In the genomic region with DNA sequence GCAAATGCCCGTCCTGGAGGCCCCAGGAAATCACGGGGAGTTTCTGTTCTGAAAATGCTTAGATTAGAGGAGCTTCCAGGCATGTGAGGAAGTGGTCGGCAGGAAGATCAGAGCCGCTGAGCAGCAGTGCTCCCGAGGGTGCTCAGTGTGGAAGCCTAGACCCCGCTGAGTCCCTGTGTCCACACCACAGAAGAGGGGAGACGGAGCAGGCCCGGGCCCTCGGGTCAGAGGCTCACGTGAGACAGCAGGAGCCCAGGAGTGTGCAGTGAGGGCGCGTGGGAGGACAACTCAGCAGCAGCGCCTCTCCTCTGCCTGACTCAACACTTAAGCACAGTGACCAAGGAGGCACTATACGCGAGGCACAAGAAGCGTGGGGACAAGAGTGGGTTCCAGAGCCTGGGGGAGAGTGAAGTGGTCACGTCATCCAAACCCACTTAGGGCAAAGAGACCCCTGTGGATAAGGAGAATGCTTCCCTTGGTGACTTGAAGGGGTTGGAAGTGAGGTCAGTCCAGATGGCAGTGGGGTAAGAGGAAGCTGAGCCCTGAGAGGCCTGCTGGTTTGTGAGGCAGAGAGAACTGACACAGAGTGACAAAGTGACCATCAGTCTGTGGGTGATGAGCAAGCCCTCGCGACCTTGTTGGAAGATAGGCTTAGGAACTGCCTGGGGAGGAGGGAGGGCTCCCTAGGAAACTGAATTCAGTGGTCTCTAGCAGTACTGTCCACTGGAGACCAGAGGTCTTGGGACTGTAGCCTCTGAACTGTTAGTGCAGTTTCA, we compare ENCODE assay signal across 14 mouse cellular contexts.
A peak's percentile ranks its signal among the peaks of the same experiment; 100 is the strongest.
DNase-seq lines count a peak whose midpoint lies in the region; ATAC-seq and TF ChIP-seq lines count a peak whose summit lies in the region.
"Had no signal": no experiment of that assay in that cellular context is flagged by ENCODE, and none has a peak within 500 bp of the region (broad histone marks: within the 10 kb centered on the region; RNA-seq: fewer than 3 reads in every experiment).

No protein-coding gene starts in this region.

- no peak overlapping the region for H3K9ac ChIP-seq in hindbrain, postnatal 0 days (replicated peaks; ENCODE audit: low read length)
- H3K9ac ChIP-seq: forebrain, embryonic 15.5 days; limb, embryonic 12.5 days had no signal

- intact Hi-C loops in heart, postnatal 14 days (cut with DNase I), result no loop called here

- ATAC-seq in hindbrain, postnatal 0 days, result 0 out of 2 replicates have a peak, but pooled peaks have one; percentile 31
- ATAC-seq: forebrain, embryonic 15.5 days had no signal

- peaks cover 38% of the 10 kb centered on the region for H3K4me1 ChIP-seq in heart, embryonic 10.5 days
- H3K4me1 ChIP-seq in bone marrow macrophage, adult 2 months (ENCODE audit: control insufficient read depth, insufficient read depth, low read length), result peaks cover 84% of the 10 kb centered on the region
- H3K4me1 ChIP-seq in hindbrain, postnatal 0 days (ENCODE audit: insufficient read depth, low read length), result no peaks in the 10 kb centered on the region
- H3K4me1 ChIP-seq: forebrain, embryonic 15.5 days had no signal

- no peaks in the 10 kb centered on the region for H3K27me3 ChIP-seq in heart, embryonic 10.5 days (ENCODE audit: insufficient read depth, poor library complexity, severe bottlenecking)
- H3K27me3 ChIP-seq in hindbrain, postnatal 0 days (ENCODE audit: insufficient read depth, low read length), result no peaks in the 10 kb centered on the region
- H3K27me3 ChIP-seq: forebrain, embryonic 15.5 days; limb, embryonic 12.5 days had no signal

- 79% methylated on average over 19 of the region's 19 CpGs for WGBS in heart, embryonic 10.5 days
- WGBS in hindbrain, postnatal 0 days, result 79% methylated on average over 19 of the region's 19 CpGs

- TF ChIP-seq CTCF in layer of hippocampus, adult 2 months (conservative IDR thresholded peaks at IDR 0.05), result no peak
- no peak for TF ChIP-seq CTCF in bone marrow macrophage, adult 2 months (IDR thresholded peaks at IDR 0.05; ENCODE audit: low read depth, low read length)
- TF ChIP-seq CTCF in hindbrain, postnatal 0 days (IDR thresholded peaks at IDR 0.05; ENCODE audit: low read depth), result no peak

- no peak overlapping the region for H3K4me3 ChIP-seq in heart, embryonic 10.5 days
- H3K4me3 ChIP-seq in layer of hippocampus, adult 2 months, result no peak overlapping the region
- H3K4me3 ChIP-seq in bone marrow macrophage, adult 2 months (ENCODE audit: insufficient read depth, low read length), result no peak overlapping the region
- no peak overlapping the region for H3K4me3 ChIP-seq in hindbrain, postnatal 0 days (ENCODE audit: low read length)
- H3K4me3 ChIP-seq: forebrain, embryonic 15.5 days; limb, embryonic 12.5 days had no signal

- peaks cover 82% of the 10 kb centered on the region for H3K36me3 ChIP-seq in heart, embryonic 10.5 days
- H3K36me3 ChIP-seq in hindbrain, postnatal 0 days (ENCODE audit: insufficient read depth, low read length), result peaks cover 42% of the 10 kb centered on the region

- H3K4me2 ChIP-seq in hindbrain, postnatal 0 days (ENCODE audit: low read depth, low read length), result no peak overlapping the region
- H3K4me2 ChIP-seq: forebrain, embryonic 15.5 days; limb, embryonic 12.5 days had no signal

- peak overlapping the region; percentile 59; the same call in 1 of the 2 replicates for H3K27ac ChIP-seq in heart, embryonic 10.5 days
- H3K27ac ChIP-seq in layer of hippocampus, adult 2 months, result 0 out of 2 replicates have a peak overlapping the region, but pooled peaks have one; percentile 7
- H3K27ac ChIP-seq in bone marrow macrophage, adult 2 months (ENCODE audit: insufficient read depth, low read depth, low read length), result peak overlapping the region; percentile 100
- no peak overlapping the region for H3K27ac ChIP-seq in hindbrain, postnatal 0 days
- H3K27ac ChIP-seq: forebrain, embryonic 15.5 days; limb, embryonic 12.5 days had no signal

- DNase-seq in heart, embryonic 10.5 days (ENCODE audit: low spot score), result no peak
- no peak for DNase-seq in heart, postnatal 14 days
- no peak for DNase-seq in layer of hippocampus, adult 2 months (ENCODE audit: low spot score in 2 of 2)
- DNase-seq in layer of hippocampus, adult 18-20 months (ENCODE audit: low spot score in 2 of 2), result no peak
- DNase-seq in hindbrain, postnatal 0 days (ENCODE audit: low spot score), result no peak
- no peak for DNase-seq in gastrocnemius, adult 8-10 months (ENCODE audit: low spot score in 2 of 2)
- no peak for DNase-seq in B cell, adult 2 months
- DNase-seq: cerebellum, postnatal 25 days; kidney, postnatal 25 days; lung, postnatal 14 days; thymus, adult 2 months had no signal

- H3K9me3 ChIP-seq in heart, embryonic 10.5 days, result no peaks in the 10 kb centered on the region
- no peaks in the 10 kb centered on the region for H3K9me3 ChIP-seq in hindbrain, postnatal 0 days (ENCODE audit: low read length)
- H3K9me3 ChIP-seq: forebrain, embryonic 15.5 days; limb, embryonic 12.5 days had no signal

- TF ChIP-seq POLR2A in bone marrow macrophage, adult 2 months (IDR thresholded peaks at IDR 0.05; ENCODE audit: borderline replicate concordance, low read depth, low read length), result no peak
